Mouse (Mus musculus): ENCODE measurements around the gene Cdk14. TPM values are rescaled to one million over a fixed set of nuclear protein-coding genes. Genes with fewer than 3 reads are reported as not detected.
"Not testable (repeated sequence)": the region's sequence is repeated elsewhere in the genome, so short reads cannot be mapped to it uniquely, and the experiment has no call there.

Gene Cdk14
- total RNA-seq, 2 experiments from 2014 or later = 209 to 215 TPM

DNA sequence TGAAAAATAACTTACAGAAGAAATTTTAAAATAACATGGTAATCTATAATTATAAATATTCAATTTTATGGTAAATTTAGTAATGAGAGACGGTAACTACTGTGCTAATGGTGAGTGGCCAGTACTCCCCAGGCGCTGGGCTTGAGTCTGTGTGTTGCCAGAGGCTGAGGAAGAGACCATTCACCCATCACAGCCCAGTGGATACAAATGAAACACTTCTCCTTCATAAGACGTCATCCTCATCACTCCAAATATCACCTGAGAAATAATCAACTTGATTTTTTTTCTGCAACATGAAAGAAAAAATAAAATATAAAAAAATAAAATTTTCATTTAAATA, 153.4 kb downstream of the Cdk14 start:
- DNase-seq (ENCODE audit: low spot score in 2 of 2) = no peak

DNA sequence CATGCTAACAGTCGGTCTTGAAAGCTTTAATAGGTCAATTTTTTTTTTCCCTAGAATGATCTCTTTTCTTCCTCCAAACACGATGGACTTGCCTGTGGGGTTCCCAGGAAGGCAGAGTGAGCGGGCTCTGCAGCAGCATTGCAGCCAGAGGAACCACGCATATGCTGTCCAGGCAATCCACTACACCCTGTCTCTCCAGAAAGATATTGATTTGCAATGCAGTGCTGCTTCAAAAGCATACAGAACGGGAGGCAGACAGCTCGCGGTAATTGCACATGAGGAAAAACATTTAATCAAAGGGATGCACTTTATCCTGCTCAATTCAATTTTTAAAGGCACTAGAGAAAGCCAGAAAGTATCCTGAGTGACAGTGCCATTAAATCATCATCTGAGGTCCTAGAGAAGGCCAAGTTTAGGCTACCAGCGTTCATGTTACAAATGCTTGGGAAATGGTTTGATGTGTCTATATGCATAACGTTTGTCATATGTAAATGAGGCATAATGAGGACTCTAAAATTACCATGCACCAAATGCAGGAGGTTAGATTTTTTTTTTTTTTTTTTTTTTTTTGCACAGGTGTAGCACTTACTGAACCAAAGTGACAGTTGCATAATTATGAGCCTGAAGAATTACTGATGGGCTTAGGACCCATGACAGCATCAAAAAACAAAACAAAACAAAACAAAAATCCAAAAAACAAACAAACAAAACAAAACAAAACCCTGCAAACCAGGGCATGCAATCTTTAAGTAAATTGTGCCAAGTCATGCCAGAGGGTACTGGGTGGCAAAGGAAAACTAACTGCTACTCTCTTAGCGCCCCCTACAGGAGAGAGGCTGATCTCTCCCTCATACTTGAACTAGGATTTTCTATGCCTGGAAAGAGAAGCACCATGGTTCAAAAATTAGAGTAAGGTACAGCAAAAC, 154.0 kb downstream of the Cdk14 start:
- peak; percentile 80 to 87 for DNase-seq (ENCODE audit: low spot score in 2 of 2)

DNA sequence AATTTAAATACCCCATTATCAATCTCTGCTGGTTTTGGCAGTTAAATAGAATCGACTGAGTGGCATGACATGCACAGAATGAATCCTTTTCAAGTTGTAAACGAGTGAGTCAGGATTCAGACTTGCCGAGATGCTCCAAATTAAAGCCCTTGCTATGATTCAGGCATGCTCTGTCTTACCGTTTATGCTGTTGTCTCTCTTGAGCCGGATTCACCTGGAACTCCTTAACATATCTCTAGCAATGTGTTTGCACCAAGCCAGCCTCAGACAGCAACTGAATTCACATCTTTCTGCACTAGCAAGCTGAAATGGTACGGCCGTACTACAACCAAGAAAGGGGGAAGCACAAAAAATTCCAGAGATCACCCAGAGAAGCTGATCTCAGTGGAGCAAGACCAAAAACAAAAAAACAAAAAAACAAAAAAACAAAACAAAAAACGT, 154.7 kb downstream of the Cdk14 start:
- DNase-seq (ENCODE audit: low spot score in 2 of 2) = peak; percentile 39 to 54

DNA sequence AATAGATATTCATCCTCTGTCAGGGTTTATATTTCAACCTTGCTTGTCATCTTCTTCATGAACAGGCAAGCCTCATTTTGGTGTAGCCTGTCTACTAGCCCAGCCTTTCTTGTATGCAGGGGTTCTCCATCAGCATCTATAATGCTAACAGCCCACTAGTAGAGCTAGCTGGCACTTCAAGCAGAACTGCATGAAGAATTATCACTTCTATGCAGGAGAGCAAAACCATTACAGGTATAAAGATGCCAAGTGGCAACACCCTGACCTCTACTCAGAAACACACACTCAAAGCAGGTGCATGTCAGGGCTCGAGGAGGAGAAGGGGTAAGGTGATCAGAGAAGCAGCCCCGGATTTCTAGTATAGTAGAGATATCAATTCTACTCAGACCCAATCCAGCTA, 155.4 kb downstream of the Cdk14 start:
- peak in 1 of 2 experiments; percentile 26 for DNase-seq (ENCODE audit: low spot score in 2 of 2)

DNA sequence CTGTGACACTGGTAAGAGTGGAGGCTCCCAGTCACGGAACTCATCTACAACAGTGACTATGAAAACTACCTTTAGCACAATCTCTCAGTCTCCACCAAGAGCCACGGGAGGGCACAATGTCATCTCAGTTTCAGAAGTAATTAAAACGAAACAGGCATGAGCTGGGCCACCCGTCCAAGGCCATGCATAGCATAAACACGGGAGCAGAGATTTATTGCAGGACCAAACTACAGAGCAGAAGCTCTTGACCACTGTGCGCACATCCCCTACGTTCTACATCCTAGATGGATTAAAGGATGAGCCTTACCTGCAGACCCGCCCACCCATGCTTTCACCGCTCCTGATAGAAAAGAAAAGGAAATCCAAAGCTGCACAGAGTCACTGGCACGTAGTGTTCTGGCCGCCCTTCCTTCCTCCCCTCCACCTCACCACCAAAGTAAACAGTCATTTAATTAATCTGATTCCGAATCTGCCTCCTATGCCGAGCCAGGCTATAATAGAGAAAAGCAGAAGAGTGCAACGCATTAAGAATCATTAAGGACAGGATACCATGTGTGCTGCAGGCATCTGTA, 158.3 kb downstream of the Cdk14 start:
- DNase-seq (ENCODE audit: low spot score in 2 of 2) = no peak

DNA sequence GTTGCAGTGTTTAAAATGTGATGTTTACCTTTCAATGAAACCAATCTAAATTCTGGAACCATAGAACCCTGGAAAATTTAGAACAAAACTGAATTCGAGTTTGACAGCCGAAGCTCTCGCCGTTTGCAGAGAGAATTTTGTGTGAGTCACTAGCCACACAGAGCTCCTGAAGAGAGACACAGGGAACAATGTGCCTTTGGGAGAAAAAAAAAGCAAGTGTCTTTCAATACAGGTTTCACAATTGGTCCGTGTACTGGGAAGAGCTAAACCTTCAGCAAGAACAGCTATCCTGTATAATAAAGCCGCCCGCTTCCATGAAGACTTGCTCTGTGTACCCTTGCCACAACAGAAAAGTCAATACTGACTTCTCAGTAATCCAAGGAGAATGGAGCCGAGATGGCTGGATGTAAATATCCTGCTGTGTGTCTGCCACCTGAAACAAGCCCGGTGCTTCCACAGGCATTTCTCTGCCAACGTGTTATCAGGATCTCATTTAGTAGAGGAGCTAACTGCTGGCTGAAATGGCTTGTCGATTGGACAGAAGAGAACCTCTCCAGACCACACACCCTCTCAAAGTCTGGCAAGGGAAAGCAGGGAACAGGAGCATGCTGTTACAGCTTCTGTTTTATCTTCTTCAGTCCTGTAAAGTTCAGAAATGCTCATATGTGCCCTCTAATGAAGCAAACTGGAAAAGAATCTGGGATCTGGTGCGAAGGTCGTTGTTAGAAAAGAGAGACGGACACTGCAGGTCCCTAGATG, 159.0 kb downstream of the Cdk14 start:
- peak in 1 of 2 experiments; percentile 23 for DNase-seq (ENCODE audit: low spot score in 2 of 2)

DNA sequence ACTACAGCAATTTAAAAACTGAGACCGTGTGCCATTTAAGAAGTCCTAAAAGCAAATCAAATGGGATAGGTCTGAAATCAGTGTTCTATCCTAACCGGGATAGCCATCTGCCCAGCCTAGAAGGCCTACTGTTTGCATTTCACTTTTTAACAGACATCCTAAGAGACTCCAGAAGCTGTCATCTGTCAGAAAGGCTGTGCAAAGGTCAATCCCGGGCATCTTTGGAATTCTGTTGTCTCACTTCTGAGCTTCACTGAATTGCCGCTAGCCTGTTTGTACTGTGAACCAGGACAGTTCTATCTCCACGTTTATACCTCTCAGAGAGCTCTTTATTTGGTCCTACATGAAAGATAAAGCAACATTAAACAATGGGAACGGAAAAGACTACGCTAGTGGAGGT, 159.8 kb downstream of the Cdk14 start:
- no peak for DNase-seq (ENCODE audit: low spot score in 2 of 2)

DNA sequence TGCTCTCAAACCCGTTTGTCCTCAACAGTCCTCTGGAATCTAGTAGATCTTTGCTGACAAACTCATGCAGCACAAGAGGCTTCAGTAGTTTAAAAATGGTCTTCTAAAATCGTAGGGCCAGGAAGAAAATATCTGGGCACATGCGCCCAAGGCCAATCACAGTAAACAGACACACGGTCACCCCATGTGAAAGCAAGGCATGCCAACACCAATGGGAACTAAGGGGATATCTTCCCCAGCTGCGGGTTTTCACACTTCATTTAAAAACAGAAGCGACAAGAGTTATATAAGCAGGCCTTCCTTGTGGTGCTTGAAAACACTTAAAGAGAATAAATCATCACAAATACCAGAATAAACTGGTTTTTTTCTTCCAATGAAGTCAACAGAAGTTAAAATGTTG, 165.7 kb downstream of the Cdk14 start:
- peak in 1 of 2 experiments; percentile 35 for DNase-seq (ENCODE audit: low spot score in 2 of 2)

DNA sequence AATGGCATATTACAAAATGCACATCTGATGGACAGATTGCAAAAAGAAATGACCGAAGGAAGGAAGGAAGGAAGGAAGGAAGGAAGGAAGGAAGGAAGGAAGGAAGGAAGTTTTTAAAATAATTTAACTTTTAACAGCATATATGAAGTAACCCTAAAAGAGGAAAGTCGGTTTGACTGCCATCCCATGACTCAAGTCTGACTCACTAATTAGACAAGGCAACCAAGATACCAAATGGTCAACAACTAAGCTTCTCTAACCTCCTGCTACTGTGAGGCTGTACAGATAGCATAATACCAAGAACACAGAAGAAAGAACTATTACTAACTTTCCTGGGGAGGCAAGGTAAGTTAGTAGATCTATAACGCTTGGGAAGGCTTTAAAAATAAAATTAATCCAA, 166.9 kb downstream of the Cdk14 start:
- DNase-seq (ENCODE audit: low spot score in 2 of 2) = no peak

DNA sequence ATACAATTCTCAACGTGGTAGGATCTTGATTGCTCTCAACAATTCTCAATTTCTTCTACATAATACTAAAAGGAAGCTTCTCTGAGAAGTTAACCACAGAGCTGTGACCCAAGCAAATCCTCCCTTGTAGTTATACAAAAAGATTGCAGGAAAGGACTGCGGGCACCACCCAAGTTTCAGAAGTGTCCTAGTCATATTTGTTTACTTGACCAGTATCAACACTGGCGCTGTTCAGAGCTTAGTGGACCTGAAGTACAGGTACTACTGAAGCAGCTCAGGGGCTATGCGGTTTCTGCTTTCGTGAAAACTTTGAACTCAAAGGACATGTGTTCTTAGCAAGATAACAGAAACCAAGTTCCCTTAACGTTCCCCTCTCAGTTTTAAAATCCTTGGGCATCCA, 172.4 kb downstream of the Cdk14 start:
- no peak for DNase-seq (ENCODE audit: low spot score in 2 of 2)

DNA sequence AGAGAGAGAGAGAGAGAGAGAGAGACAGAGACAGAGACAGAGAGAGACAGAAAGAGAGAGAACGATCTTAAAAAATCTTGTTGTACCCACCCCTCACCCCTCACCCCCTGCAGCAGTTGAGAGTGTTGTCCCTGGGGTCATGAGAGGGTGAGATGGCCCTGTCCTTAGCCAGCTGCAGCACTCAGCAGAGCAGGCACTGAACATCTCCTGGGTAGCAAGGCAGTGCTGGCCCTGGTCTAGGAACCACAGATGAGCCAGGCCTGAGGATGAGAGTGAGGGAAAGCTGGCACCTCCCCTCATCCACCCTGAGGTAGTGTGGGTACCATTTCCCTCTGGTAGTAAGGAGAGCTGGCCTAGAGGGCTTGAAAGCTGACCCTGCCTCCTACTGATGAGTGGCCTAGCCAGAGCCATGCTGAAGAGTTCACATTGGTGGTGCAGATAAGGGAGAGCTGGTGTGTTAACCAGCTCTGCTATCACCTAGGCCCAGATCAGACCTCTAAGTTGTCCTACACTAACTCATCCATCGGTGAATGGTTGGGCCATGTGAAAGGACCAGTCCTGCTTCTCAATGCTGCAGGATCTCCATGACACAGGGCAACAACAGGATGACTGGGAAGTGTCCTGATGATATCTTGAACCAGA, 173.5 kb downstream of the Cdk14 start:
- DNase-seq (ENCODE audit: low spot score in 2 of 2) = no peak

DNA sequence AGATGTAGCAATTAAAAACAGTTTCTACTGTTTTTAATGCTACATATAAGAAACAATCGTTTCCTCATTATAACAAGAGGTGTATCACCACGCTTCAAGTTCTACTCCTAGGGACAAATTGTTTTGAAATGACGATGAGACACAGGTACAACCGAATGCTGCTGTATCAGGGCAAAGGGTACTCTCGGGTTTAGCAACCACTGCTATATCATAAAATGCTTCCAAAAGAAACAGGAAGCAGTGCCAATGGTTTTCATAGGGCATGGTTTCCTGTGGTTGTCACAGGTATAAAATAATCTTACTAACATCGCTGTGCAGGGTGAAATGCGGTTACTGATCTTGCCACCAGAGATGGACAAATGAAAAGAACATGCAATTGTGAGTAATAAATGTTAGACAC, 174.9 kb downstream of the Cdk14 start:
- DNase-seq (ENCODE audit: low spot score in 2 of 2) = no peak

DNA sequence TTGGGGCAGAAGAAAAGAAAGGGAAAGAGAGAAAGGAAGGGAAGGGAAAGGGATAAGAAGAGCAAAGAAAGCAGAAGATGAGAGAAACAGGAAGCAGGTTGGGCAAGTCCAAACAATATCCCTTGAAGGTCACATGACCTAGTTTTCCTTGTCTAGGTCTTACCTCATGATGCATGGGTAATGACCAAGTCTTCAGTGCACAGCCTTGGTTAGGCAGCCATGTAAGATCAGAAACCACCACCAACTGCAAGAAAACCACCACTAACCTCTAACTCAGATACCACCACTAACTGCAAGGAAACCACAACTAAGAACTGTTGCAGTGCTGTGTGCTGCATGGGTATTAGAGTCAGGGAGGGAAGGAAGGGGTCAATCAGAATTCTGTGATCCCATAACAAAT, 176.5 kb downstream of the Cdk14 start:
- DNase-seq (ENCODE audit: low spot score in 2 of 2) = no peak

DNA sequence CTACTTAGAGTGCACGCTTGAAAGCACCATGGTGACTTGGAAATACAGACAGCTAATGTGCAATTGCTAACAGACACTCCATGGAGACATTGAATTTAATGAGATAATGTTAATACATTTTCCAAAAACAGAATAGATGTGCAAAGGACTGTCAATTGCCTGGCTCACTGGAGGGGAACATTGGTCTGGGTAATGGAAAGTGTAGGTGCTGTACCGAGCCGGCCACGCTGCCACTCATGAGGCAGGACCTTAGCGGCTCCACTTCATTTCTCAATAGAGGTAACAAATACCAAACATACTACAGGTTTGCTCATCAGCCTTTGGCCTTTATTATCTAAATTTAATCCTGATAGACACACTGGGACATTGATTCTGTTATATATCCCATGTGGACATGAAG, 177.4 kb downstream of the Cdk14 start:
- no peak for DNase-seq (ENCODE audit: low spot score in 2 of 2)

DNA sequence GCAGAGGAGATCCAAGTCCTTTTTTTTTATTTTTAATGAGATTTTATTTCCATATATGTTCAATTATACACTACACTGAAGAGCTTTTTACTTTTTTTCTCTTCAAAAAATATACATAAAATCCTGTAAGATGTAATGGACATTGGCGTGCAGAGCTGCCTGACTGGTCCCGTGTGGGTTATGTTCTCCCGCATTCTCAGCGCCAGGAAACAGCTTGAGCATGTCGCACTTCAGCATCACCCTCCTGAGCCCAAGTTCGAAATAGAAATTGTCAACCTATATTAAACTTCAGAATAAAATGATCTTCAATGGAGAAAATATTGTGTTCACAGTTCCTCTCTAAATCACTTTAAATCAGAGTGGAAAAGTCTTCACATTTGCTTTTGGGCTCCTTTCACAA, 179.0 kb downstream of the Cdk14 start:
- peak in 1 of 2 experiments; percentile 45 for DNase-seq (ENCODE audit: low spot score in 2 of 2)

DNA sequence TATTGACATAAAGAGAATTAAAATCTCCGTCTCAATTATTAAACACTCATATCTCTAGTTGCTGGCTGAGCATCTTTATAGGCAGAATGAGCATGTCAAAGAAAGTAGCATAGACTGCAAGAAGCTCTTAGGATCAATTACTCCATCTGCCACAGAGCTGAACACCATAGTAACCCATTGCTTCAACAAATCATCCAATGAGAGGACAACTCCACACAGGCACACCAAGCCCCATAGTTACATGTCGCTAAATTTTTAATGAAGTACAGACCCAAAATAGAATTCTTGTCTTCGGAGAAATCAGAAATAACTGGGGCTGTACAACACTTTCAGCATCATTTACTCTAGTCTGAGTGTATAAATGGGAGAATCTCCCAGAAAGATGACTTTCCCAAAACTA, 180.0 kb downstream of the Cdk14 start:
- DNase-seq (ENCODE audit: low spot score in 2 of 2) = no peak

DNA sequence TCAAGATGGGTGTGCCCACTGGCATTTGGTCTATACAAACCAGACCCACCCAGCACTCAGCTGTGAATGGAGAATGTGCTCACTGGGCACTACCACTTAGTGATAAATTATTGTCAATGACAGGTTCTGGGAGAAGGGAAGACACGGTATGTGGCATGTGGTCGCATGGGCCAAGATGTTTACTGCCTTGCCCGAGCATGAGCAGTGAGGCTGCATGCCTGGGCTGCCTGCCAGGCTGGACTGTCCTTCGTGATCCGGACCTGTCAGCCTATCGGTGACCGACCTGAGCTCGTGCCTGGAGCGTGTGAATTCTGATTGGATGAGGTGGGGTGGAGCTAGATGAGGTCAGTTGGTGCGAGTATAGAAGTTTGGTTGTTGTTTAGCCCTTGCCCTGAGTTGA, 185.2 kb downstream of the Cdk14 start:
- not testable (repeated sequence) for DNase-seq (ENCODE audit: low spot score in 2 of 2)

DNA sequence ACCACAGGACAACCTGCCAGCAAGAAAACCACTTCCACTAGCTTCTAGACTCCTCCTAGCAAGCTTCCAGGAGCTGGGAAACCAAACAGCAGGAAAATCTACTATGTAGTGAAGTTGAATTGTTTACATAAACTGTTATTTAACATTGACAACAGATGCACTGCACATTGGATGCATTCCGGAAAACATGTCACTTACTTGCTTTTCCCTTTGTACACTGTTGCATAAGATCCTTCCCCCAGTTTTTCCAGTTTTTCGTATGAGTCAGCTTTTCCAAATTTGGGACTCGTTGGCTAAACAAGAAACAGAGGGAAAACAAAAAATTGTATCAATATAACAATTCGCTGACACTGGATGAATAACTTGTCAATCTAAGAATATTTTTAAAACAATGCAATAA, 193.1 kb downstream of the Cdk14 start:
- no peak for DNase-seq (ENCODE audit: low spot score in 2 of 2)

DNA sequence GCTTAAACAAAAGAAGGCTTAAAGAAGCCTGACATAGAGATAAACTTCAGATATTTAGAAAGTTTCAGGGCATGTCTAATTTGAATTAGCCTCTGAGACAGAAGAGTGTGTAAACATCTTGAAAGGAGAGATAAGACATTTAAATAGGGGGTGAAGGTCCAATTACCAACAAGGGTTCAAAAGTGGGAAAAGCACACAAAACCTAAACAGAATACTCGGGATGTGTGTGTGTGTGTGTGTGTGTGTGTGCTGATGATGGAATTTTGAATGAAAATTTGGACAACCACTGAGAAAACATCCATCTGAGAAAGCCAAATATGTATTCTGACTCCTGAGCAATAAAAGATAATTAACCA, 208.4 kb downstream of the Cdk14 start:
- DNase-seq (ENCODE audit: low spot score in 2 of 2) = no peak

DNA sequence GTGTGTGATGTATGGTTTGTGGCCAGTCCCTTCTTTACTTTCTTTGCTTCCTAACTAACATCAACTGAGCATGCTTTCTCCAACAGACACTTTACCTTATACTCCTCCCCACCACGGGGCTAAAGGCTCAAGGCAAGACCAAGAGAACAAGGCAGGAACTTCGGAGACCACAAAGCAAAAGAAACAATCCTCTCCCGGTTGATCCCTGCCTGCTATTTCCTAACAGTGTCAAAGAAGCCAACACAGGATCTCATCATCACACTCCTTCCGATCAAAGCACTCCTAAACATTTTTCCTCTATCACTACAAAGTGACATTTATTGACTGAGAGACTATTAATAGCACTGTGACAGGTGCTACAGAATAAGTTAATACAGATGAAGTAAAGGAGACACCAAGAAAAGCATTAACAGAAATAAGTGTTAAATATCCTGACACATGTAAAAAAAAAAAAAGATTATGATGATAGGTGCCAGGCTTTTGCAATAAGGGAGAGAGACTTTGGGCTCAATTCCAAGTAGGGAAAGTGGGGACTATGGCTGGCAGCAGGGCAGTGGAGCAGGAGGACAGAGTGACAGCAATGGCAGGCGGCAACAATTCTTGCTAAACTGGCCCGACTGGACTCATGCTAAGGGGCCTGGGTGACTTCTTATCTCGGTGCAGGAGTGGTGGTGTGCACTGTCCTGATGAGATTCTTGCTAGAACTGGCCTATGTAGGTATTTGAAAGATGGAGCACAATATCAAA, 208.9 kb downstream of the Cdk14 start:
- DNase-seq (ENCODE audit: low spot score in 2 of 2) = no peak

DNA sequence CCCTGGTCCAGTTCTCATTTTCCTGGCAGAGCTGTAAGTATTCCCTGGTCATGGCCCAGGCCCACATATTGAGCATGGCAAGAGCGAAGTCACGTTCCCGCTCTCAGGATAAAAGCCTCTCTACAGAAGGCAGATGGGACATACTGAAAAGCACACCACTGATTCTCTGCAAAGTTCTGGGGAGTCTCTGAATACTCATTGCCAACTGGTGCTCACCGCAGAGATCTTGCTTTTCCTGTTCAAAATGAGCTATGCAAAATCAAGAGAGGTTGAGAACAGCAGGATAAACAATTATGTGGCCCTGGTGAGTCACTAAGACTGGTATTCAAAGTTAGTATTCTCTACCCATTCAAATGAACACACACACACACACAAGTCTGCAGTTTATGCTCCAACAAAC, 212.1 kb downstream of the Cdk14 start:
- DNase-seq (ENCODE audit: low spot score in 2 of 2) = no peak

All from left cerebral cortex, adult 18-20 months (tissue).